Mouse (Mus musculus) heart, embryonic 10.5 days (tissue): ENCODE data around the gene Kantr. TPM values are rescaled to one million over a fixed set of nuclear protein-coding genes. Genes with fewer than 3 reads are reported as not detected.

ENCODE experiments used
- polyA plus RNA-seq: library from polyadenylated mRNA; unstranded; fragments of >200 nt; fragmentation: Nextera tagmentation; extraction: Ambion mirVana; gene quantifications from 2 replicates; pipeline ENCODE4 v1.2.1, GENCODE M21; 2016

Gene Kantr
- polyA plus RNA-seq, 1 experiment from 2014 or later = 15.3 TPM

Other genes starting within 250 kb of the Kantr start
- gene Iqsec2, start 183.2 kb downstream of the Kantr start, polyA plus RNA-seq = 7.7 and 17.3 TPM in 2 replicates
- 44.0 and 59.4 TPM in 2 replicates for gene Kdm5c, start 94.5 kb downstream of the Kantr start, polyA plus RNA-seq
- gene Tspyl2, start 14.9 kb upstream of the Kantr start, polyA plus RNA-seq = 19.4 and 29.2 TPM in 2 replicates
- gene Gpr173, start 41.2 kb upstream of the Kantr start, polyA plus RNA-seq = 2.2 and 3.0 TPM in 2 replicates
- not detected in 2 replicates for gene Cldn34a, start 235.8 kb upstream of the Kantr start, polyA plus RNA-seq